Mouse (Mus musculus): ENCODE results near the gene Gm44790.

The Gm44790 gene

GRCm38 (mm10) chr6:86426358-86426757 lies at the start of gene Gm44790:
Gene Gm44790, plus strand, starts transcription at chr6:86426658.
- ChIA-PET CTCF (interaction anchor here in 2 of 4 experiments (0.6 to 1.0 kb wide), 2 partner anchors 17 to 174 kb away, joined by 3 to 5 read pairs; no protein-coding TSS in a partner anchor), POLR2A (interaction anchor here in 3 of 4 experiments (0.5 to 1.5 kb wide), 5 partner anchors 9 to 46 kb away, joined by 3 to 4 read pairs (median 3); partner anchors contain the start of gene Tia1 (in 1 of the 3))

DNA sequence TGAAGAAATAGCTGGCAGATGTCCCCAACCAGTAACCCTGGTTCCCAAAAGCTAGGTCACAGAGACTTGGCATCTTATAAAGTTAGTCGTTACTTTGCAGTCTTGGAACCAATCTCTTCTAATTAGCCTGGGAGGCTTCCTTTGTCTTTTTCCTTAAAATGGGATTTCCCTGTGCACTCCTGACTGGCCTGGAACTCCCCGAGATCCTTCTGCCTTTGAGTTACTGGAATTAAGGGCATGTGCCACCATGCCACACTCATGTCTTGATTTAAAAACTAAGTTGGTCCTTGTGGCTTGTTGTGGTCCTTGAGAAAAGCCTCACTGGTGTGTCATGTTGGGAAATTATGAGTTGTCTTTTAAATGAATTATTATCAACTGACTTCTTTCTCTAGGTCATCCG lies 48.1 kb upstream of the Gm44790 start:
- CTCF ChIA-PET: no interaction called here
- POLR2A ChIA-PET: interaction anchor here in 3 of 4 experiments (0.7 to 4.5 kb wide), 6 partner anchors 12 to 463 kb away, joined by 3 to 23 read pairs (median 3); partner anchors contain the start of genes Fam136a (in 3 of the 3), Nat8f1 (in 1 of the 3) and Pcyox1 (in 1 of the 3)

DNA sequence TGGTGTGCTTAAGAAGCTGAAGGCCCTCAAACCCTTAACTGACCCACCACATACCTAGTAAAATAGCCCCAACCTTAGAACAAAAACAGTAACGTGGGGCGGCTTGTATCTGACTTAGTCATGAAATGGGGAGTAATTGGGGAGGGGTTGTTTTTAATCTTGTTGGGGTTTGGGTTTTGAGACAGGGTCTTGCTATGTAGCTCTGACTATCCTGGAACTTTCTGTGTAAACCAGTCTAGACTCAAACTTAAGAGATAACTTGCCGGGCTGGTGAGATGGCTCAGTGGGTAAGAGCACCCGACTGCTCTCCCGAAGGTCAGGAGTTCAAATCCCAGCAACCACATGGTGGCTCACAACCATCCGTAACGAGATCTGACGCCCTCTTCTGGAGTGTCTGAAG lies 46.3 kb upstream of the Gm44790 start:
- CTCF ChIA-PET: interaction anchor here in 3 of 4 experiments (0.6 to 1.0 kb wide), 4 partner anchors 9 to 847 kb away, joined by 3 to 6 read pairs (median 4); no protein-coding TSS in a partner anchor
- POLR2A ChIA-PET: interaction anchor here (0.6 to 4.5 kb wide), 11 partner anchors 8 to 107 kb away, joined by 3 to 23 read pairs (median 7); partner anchors contain the start of genes Fam136a (in 2 of the 4), Snrpg (in 2 of the 4) and Pcyox1 (in 1 of the 4)

- ChIA-PET CTCF (no interaction called here), POLR2A (interaction anchor here in 3 of 4 experiments (1.0 to 8.7 kb wide), 10 partner anchors 10 to 85 kb away, joined by 3 to 83 read pairs (median 5); partner anchors contain the start of genes Snrpg (in 3 of the 3), Fam136a (in 2 of the 3), C87436 (in 1 of the 3) and Pcyox1 (in 1 of the 3))
Measured at GRCm38 (mm10) chr6:86382551-86382950, 43.9 kb upstream of the Gm44790 start.

GRCm38 (mm10) chr6:86383370-86383769 lies 43.1 kb upstream of the Gm44790 start:
- POLR2A ChIA-PET: interaction anchor here in 3 of 4 experiments (0.5 to 8.7 kb wide), 9 partner anchors 11 to 445 kb away, joined by 3 to 83 read pairs (median 6); partner anchors contain the start of genes Fam136a (in 2 of the 3), Snrpg (in 2 of the 3), C87436 (in 1 of the 3) and Pcyox1 (in 1 of the 3)
- CTCF ChIA-PET: interaction anchor here in 1 of 4 experiments (1.6 kb wide), 1 partner anchor 189 kb away, joined by 3 read pairs; no protein-coding TSS in a partner anchor

DNA sequence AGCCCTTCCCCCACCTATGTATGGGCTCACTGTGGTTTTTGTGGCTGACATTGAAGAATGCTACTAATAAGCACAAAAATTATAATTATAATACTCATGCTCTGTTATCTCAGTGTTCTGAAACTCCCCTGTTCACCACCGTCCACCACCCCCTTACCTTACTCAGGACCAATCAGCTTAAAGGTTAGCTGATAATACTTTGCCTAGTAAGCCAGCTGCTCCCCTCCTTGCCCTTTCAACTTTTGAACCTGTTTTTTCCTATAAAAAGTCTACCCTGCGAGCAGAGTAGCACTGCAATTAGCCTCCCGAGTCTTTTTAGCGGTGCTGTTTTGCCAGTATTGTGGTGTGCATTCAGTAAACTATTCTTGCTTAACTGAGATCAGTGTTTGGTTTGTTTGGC lies 41.8 kb upstream of the Gm44790 start:
- ChIA-PET POLR2A (interaction anchor here in 3 of 4 experiments (1.3 to 8.7 kb wide), 5 partner anchors 11 to 20 kb away, joined by 4 to 83 read pairs (median 11); partner anchors contain the start of genes Snrpg (in 2 of the 3) and Pcyox1 (in 1 of the 3)), CTCF (interaction anchor here in 1 of 4 experiments (1.6 kb wide), 1 partner anchor 191 kb away, joined by 3 read pairs; no protein-coding TSS in a partner anchor)

GRCm38 (mm10) chr6:86385362-86386104 lies 40.9 kb upstream of the Gm44790 start:
- ChIA-PET POLR2A (interaction anchor here in 3 of 4 experiments (0.6 to 8.7 kb wide), 13 partner anchors 9 to 986 kb away, joined by 3 to 83 read pairs (median 5); partner anchors contain the start of genes Snrpg (in 2 of the 3), Fam136a (in 1 of the 3) and Pcyox1 (in 1 of the 3)), CTCF (interaction anchor here in 2 of 4 experiments (0.6 to 1.1 kb wide), 5 partner anchors 12 to 1831 kb away, joined by 3 to 7 read pairs (median 3); partner anchors contain the start of gene Fam136a (in 1 of the 2))

- ChIA-PET POLR2A (interaction anchor here in 3 of 4 experiments (0.9 to 8.7 kb wide), 8 partner anchors 9 to 16 kb away, joined by 3 to 83 read pairs (median 7); partner anchors contain the start of gene Snrpg (in 3 of the 3)), CTCF (interaction anchor here in 1 of 4 experiments (1.0 to 2.0 kb wide), 3 partner anchors 16 to 109 kb away, joined by 3 to 8 read pairs (median 5); partner anchors contain the start of gene Snrpg)
Measured at GRCm38 (mm10) chr6:86387313-86387712, 39.1 kb upstream of the Gm44790 start.

- POLR2A ChIA-PET: interaction anchor here in 3 of 4 experiments (0.5 to 8.7 kb wide), 7 partner anchors 12 to 209 kb away, joined by 3 to 83 read pairs (median 4); partner anchors contain the start of genes Snrpg (in 2 of the 3) and C87436 (in 1 of the 3)
- CTCF ChIA-PET: interaction anchor here in 2 of 4 experiments (1.2 to 2.0 kb wide), 2 partner anchors 12 to 17 kb away, joined by 3 to 8 read pairs; partner anchors contain the start of gene Snrpg (in 1 of the 2)
Measured at GRCm38 (mm10) chr6:86388461-86388860, 38.0 kb upstream of the Gm44790 start.

DNA sequence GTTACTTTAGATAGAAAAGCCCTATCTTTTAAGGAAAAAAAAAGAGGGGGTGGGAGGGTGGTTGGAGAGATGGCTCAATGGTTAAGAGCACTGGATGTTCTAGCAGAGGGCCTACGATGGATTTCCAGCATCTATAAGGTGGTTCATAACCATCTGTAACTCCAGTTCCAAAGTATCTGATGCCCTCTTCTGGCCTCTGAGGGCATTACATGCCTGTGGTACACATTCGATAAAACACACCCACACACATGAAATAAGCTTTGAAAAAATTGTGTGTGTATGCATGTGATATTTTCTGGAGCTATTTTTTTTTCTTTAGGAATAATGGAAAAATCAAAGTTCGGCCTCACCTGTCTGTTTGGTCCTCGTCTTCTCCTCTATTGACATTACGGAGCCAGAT lies 35.1 kb upstream of the Gm44790 start:
- CTCF ChIA-PET: interaction anchor here (0.5 to 2.0 kb wide), 12 partner anchors 10 to 323 kb away, joined by 3 to 13 read pairs (median 4); partner anchors contain the start of genes Snrpg (in 2 of the 4), Fam136a (in 1 of the 4) and Tia1 (in 1 of the 4)
- POLR2A ChIA-PET: interaction anchor here in 3 of 4 experiments (0.7 to 2.1 kb wide), 11 partner anchors 9 to 57 kb away, joined by 3 to 9 read pairs (median 4); partner anchors contain the start of genes Fam136a (in 1 of the 3), Snrpg (in 1 of the 3) and Tia1 (in 1 of the 3)

GRCm38 (mm10) chr6:86393187-86393586 lies 33.3 kb upstream of the Gm44790 start:
- POLR2A ChIA-PET: interaction anchor here in 2 of 4 experiments (1.2 to 1.5 kb wide), 2 partner anchors 20 to 22 kb away, joined by 4 read pairs; no protein-coding TSS in a partner anchor
- CTCF ChIA-PET: no interaction called here

DNA sequence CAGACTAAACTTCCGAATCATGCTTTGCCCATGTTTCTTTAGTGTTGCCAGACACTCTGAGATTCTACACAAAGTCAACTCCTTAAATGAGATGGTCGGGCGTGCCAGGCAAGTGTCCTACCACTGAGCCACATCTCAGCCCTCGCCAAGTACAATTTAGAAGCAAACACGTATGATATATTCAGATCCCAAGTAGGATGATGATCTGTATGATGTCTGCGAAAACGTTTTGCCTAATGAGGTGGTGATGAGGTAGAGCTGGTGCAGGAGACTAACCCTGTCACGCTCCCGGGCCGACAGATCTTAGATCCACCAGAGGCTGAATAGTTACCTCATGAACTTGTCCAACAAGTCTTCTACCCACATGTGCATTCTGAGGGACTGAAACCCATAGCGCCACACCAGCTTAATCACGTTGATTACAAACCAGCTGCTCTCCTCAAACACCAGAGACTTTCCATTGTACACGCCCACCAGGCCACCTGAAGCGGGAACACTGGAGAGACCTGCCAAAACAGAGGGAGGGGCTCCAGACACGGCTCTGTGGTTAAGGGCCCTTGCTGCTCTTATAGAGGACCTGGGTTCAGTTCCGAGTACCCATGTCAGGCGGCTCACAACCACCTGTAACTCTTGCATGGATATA lies 32.3 kb upstream of the Gm44790 start:
- ChIA-PET CTCF (interaction anchor here in 1 of 4 experiments (0.6 kb wide), 1 partner anchor 14 kb away, joined by 4 read pairs; no protein-coding TSS in a partner anchor), POLR2A (interaction anchor here in 3 of 4 experiments (0.6 to 7.6 kb wide), 5 partner anchors 22 to 806 kb away, joined by 3 to 96 read pairs (median 5); partner anchors contain the start of gene Snrpg (in 1 of the 3))

DNA sequence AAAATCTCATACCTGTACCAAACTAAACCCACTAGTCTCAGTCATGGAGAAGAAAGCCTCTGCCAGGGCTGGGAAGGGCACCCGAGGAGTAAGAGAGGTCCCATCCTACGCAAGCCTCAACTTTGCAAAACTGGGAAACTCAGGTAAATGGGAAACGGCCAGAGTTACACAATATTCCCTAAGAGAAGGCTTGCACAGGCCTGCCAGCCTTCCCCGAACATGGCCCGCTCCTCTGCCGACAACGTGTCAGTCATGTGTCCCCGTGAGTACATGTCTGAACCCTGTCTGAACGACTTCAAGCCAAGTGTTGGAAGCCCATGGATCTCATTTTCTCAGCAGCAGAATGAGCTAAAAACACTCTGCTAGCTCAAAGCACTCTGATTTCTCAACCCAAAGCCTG lies 31.4 kb upstream of the Gm44790 start:
- CTCF ChIA-PET: interaction anchor here in 2 of 4 experiments (2.0 to 6.8 kb wide), 2 partner anchors 30 kb away, joined by 10 to 37 read pairs; partner anchors contain the start of gene Fam136a (in 2 of the 2)
- POLR2A ChIA-PET: interaction anchor here in 3 of 4 experiments (0.6 to 7.6 kb wide), 16 partner anchors 10 to 77 kb away, joined by 3 to 96 read pairs (median 6); partner anchors contain the start of genes Fam136a (in 2 of the 3), Snrpg (in 2 of the 3) and Tia1 (in 1 of the 3)

DNA sequence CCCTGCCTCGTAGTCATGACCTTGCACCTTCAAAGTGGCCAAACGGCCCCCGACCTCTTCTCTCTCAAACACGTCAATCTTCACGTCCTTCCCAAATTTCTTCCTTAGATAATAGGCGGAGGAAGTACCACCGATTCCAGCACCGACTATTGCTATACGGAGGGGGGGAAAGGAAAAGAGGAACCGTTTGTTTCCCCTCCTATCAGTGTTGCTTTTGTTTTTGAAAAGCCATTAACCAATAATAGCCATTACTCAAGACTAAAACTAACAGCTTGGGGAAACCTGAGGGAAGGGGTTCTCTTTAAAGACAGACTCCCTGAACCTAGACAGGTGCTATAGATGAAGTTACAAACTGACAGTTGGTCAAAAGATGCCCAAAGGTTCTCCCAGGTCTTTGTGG lies 30.5 kb upstream of the Gm44790 start:
- POLR2A ChIA-PET: interaction anchor here (1.0 to 7.6 kb wide), 26 partner anchors 8 to 481 kb away, joined by 3 to 96 read pairs (median 6); partner anchors contain the start of genes Fam136a (in 3 of the 4), Snrpg (in 3 of the 4), Tia1 (in 2 of the 4) and C87436 (in 1 of the 4)
- CTCF ChIA-PET: interaction anchor here in 3 of 4 experiments (0.6 to 6.8 kb wide), 5 partner anchors 26 to 530 kb away, joined by 3 to 37 read pairs (median 3); partner anchors contain the start of gene Fam136a (in 2 of the 3)

GRCm38 (mm10) chr6:86396581-86397256 lies 29.7 kb upstream of the Gm44790 start, which contains the start of gene Pcyox1:
Gene Pcyox1, minus strand, starts transcription at chr6:86397154.
- POLR2A ChIA-PET: interaction anchor here (0.6 to 7.6 kb wide), 41 partner anchors 8 to 673 kb away, joined by 3 to 96 read pairs (median 4); partner anchors contain the start of genes Fam136a (in 3 of the 4), Snrpg (in 3 of the 4), Tia1 (in 2 of the 4) and C87436 (in 1 of the 4)
- CTCF ChIA-PET: interaction anchor here (0.5 to 6.8 kb wide), 10 partner anchors 12 to 467 kb away, joined by 3 to 37 read pairs (median 3); partner anchors contain the start of gene Fam136a (in 2 of the 4)

Data from embryonic stem cell, embryonic (primary cell).